Mouse (Mus musculus) adrenal gland, postnatal 36 days (tissue): ENCODE results near the gene Mag. TPM values are rescaled to one million over a fixed set of nuclear protein-coding genes. Genes with fewer than 3 reads are reported as not detected.
"Not testable (repeated sequence)": the region's sequence is repeated elsewhere in the genome, so short reads cannot be mapped to it uniquely, and the experiment has no call there.

Experiments
- DNase-seq, 2 experiments: peaks; one replicate each; pipeline ENCODE4 v3.0.0; 2021; ENCODE audit warnings: mixed read lengths in 1 of 2
- total RNA-seq, 2 experiments: library from RNA; stranded (reverse); gene quantifications; 2 replicates each; pipeline ENCODE4 v1.2.3; 2021

The Mag gene
- total RNA-seq, 2 experiments from 2014 or later = 0.20 to 0.46 TPM

- DNase-seq = not testable (repeated sequence)
Measured at GRCm38 (mm10) chr7:30940070-30940469, 25.4 kb upstream of the Mag start.

GRCm38 (mm10) chr7:30935422-30936099 lies 20.9 kb upstream of the Mag start:
- DNase-seq = not testable (repeated sequence)

GRCm38 (mm10) chr7:30924581-30924980 lies 9.9 kb upstream of the Mag start, which contains the start of gene Hamp2:
TSS of gene Hamp2 (minus strand) at chr7:30924681.
- not testable (repeated sequence) for DNase-seq

- no peak for DNase-seq
Measured at GRCm38 (mm10) chr7:30924071-30924470, 9.4 kb upstream of the Mag start.

- not testable (repeated sequence) for DNase-seq
Measured at GRCm38 (mm10) chr7:30922490-30922889, 7.8 kb upstream of the Mag start.

- no peak for DNase-seq
Measured at GRCm38 (mm10) chr7:30920217-30920616, 5.5 kb upstream of the Mag start.

GRCm38 (mm10) chr7:30917219-30917618 lies 2.5 kb upstream of the Mag start:
- no peak for DNase-seq

- DNase-seq = no peak
Measured at GRCm38 (mm10) chr7:30916713-30917112, 2.0 kb upstream of the Mag start.

- no peak for DNase-seq
Measured at GRCm38 (mm10) chr7:30909773-30910172, 4.9 kb downstream of the Mag start.

GRCm38 (mm10) chr7:30908992-30909431 lies 5.7 kb downstream of the Mag start:
- DNase-seq = no peak

- DNase-seq = peak in 1 of 2 experiments; percentile 34
Measured at GRCm38 (mm10) chr7:30908277-30908991, 6.2 kb downstream of the Mag start.

GRCm38 (mm10) chr7:30904042-30904441 lies 10.6 kb downstream of the Mag start:
- peak; percentile 36 to 47 for DNase-seq

GRCm38 (mm10) chr7:30895217-30895616 lies 19.5 kb downstream of the Mag start:
- DNase-seq = no peak

GRCm38 (mm10) chr7:30892515-30892914 lies 22.2 kb downstream of the Mag start:
- DNase-seq = no peak

GRCm38 (mm10) chr7:30891746-30892145 lies 22.9 kb downstream of the Mag start:
- DNase-seq = no peak

GRCm38 (mm10) chr7:30890681-30891080 lies 24.0 kb downstream of the Mag start:
- DNase-seq = no peak

GRCm38 (mm10) chr7:30888786-30889185 lies 25.9 kb downstream of the Mag start:
- no peak for DNase-seq

- no peak for DNase-seq
Measured at GRCm38 (mm10) chr7:30887568-30888188, 27.0 kb downstream of the Mag start.

GRCm38 (mm10) chr7:30886852-30887251 lies 27.8 kb downstream of the Mag start:
- peak; percentile 40 to 45 for DNase-seq

GRCm38 (mm10) chr7:30884047-30884446 lies 30.6 kb downstream of the Mag start:
- DNase-seq = peak in 1 of 2 experiments; percentile 54

- peak in 1 of 2 experiments; percentile 11 for DNase-seq
Measured at GRCm38 (mm10) chr7:30881367-30881766, 33.3 kb downstream of the Mag start.

GRCm38 (mm10) chr7:30880176-30880575 lies 34.5 kb downstream of the Mag start, which contains the start of gene Cd22:
TSS of gene Cd22 (minus strand) at chr7:30880342.
- DNase-seq = no peak

- DNase-seq = no peak
Measured at GRCm38 (mm10) chr7:30878950-30879349, 35.7 kb downstream of the Mag start.
